Mouse (Mus musculus) NIH3T3 (cell line): ENCODE results near the gene Vwa5a.

Source experiments
- DNase-seq: peaks from one replicate; pipeline ENCODE4 v3.0.0-alpha.2; 2012; ENCODE audit warnings: low read depth

Vwa5a gene

GRCm38 (mm10) chr9:38718102-38718501 lies at the start of gene Vwa5a:
Vwa5a (plus strand) TSS chr9:38718268.
- DNase-seq, result peak; percentile 79

GRCm38 (mm10) chr9:38672887-38673286 lies 45.2 kb upstream of the Vwa5a start:
- no peak for DNase-seq

GRCm38 (mm10) chr9:38674501-38674900 lies 43.6 kb upstream of the Vwa5a start, which contains the start of gene Olfr918:
Olfr918 (minus strand) TSS chr9:38674601.
- DNase-seq, result no peak

- DNase-seq, result peak; percentile 70
Measured at GRCm38 (mm10) chr9:38718927-38719441, 916 bp downstream of the Vwa5a start.

- no peak for DNase-seq
Measured at GRCm38 (mm10) chr9:38724044-38724443, 6.0 kb downstream of the Vwa5a start.

GRCm38 (mm10) chr9:38728218-38728617 lies 10.2 kb downstream of the Vwa5a start:
- no peak for DNase-seq

- DNase-seq, result no peak
Measured at GRCm38 (mm10) chr9:38741408-38741807, 23.3 kb downstream of the Vwa5a start.

GRCm38 (mm10) chr9:38744619-38745315 lies 26.7 kb downstream of the Vwa5a start:
- no peak for DNase-seq

GRCm38 (mm10) chr9:38751999-38752398 lies 33.9 kb downstream of the Vwa5a start, which contains the start of gene Olfr920:
Olfr920 (plus strand) TSS chr9:38752299.
- DNase-seq, result no peak

GRCm38 (mm10) chr9:38772768-38773167 lies 54.7 kb downstream of the Vwa5a start, which contains the start of gene Olfr921:
Olfr921 (plus strand) TSS chr9:38773068.
- no peak for DNase-seq

GRCm38 (mm10) chr9:38792689-38793088 lies 74.6 kb downstream of the Vwa5a start:
- no peak for DNase-seq
